Mouse (Mus musculus) urinary bladder, postnatal 4 days (tissue): ENCODE data around the gene Shq1.

Source experiments
- DNase-seq, 2 experiments: peaks; one replicate each; pipeline ENCODE4 v3.0.0; 2021 to 2022; ENCODE audit warnings: low spot score in 2 of 2

Shq1 gene

DNA sequence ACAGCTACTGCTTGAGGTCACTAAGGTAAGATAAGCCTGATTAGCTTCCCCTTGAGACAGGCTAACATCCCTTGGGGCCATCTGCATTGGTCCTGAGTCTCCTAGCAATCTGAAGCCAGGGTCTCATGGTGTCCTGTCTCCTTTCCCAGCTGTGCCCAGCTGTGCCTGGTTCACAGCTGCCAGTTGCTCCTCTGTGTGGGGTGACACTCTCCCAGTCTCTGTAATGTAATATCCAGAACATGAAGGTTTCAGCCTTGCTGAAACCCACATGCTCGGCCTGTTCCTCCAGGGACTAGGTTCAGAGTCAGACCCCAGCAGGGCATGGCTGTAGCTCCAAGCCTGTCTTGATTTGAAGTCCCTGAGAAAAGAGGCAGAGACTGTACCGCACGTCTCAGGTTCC lies 141.3 kb downstream of the Shq1 start:
- no peak for DNase-seq

DNA sequence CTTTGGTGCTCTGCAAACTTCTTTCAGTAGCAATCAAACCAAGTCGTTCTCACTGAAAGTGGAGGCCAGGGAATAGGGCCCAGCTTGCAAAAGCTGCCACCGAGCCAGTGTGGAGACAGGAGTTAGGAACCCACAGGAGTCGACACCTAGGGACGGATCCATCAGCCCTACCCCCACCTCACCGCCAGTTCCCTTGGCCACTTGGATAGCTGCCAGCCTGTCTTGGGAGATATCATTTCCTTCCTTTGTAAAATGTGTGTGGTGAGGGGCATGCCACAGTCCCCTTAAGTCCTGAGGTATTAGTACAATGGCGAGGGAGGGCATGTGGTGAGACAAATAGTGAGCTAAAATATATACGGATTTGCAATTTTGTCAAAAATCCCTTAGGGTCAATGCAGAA lies 142.4 kb downstream of the Shq1 start:
- no peak for DNase-seq

DNA sequence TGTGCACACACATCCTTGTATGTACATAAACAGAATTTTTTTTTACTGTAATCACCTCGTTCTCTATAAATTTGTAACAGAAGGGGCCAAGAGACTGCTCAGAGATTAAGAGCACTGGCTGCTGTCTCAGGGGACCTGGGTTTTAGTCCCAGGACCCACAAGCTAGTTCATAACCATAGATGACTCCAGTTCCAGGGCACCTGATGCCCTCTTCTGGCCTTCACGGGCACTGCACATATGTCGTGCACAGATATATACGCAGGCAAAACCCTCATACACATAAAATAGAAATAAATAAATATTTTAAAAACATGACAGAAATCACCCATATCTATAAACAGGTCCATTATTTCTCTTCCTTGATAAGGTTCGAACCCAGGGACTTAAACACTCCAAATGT lies 143.0 kb downstream of the Shq1 start:
- DNase-seq, result no peak

DNA sequence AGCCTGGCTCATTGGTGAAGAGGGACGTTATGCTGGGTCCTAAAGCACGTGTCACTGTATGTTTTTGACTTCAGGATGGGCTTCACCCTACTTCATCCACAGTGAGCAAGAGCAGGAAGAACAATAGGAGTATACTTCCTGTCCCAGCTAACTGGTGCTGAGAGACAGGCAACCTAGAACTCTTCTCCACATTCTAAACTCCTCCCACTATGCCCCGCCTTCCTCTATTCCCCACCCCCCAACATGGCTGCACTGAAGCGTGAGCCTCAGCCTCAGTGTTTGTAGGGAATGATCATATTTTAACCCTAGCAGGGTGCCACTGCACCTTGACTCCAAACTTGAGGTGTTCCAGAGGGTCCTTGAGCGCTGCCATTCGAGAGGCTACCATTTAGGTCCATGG lies 143.8 kb downstream of the Shq1 start:
- DNase-seq, result no peak

DNA sequence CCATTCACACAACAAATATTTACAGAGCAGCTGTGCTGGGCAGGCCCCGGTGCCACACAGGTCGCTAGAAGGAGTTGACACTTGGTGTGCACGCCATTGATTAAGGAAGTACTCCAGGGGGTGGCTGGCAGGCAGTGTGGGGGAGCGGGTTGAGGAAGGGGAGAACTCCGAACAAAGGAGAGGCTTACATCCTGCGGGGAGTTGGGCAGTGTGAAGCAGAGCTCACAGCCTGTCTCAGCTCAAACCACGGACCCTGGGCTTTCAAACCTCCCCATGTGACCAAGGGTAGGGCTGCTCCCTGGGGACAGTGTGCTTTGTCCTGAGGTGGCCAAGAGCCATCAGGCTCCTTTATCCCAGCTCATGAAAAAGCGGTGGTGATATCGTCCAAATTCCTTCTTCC lies 144.9 kb downstream of the Shq1 start:
- DNase-seq, result no peak

DNA sequence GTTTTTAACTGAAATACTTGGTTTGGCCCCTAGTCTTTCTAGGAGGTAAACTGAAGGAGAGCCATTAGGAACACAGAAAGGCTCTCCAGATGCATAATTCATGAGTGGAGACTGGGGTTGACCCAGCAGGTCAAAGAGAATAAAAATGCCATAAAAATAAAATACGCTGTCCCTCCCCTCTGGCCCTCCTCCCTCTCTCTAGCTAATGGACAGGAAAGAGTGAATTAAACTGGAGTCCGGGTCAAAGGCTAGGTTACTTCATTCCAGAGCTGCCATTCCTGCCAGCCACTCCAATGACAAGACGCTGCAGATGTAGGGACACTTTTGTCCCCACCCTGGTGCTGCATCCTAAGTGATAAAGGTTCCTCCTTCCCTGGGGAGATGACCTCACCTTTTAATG lies 145.5 kb downstream of the Shq1 start:
- DNase-seq, result no peak

DNA sequence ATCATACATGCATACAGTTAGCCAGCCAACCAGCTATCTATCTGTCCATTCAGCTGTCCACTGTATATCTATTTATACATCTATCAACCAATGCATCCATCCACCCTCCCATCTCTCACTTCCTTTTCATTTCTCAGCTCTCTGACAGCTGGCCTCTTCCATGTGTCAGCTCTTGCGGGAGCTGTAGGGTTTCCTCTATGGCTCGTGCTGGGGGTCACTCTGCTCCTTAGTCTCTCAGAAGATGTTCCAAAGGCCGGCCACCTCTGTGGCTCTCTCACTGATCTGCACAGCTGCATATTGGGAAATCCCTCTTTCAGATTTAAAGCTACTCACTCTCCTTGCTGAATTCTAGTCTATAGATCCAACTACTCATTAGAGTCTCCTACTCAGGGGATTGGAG lies 148.5 kb downstream of the Shq1 start:
- DNase-seq, result no peak

DNA sequence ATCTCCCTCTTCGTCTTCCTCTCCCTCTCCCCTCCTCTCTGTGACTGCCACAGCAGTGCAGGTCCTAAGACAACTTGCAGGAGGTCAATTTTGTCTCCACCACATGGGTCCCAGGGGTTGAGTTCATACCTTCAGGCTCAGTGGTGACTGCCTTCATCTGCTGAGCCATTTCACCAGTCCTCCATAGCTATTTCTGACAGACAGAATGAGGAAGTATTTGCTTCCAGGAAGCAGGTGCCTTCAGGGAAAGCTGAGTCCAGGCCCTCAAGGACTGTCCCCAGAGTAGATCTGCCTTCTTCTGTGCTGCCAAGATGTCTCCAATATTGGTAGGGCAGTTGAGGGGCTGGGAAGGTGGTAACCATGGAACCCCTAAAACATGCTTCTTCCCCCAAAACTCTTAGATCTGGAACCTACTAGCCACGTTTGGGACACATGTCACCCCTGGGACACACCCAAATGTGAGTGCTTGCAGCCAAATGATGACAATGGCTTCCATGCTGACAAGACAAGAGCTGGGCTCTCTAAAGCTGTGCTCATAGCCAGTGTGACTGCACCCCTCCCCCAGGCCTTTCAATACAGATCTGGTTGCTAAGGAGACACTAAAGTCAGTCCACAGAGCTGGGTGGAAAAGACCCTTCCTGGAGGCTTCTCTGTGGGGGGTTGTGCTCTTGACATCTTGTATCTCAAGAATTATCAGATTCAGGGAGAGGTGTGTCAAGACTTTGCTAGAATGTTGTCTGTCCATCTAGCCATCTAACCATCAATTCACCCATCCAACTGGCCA lies 149.2 kb downstream of the Shq1 start:
- DNase-seq, result no peak

DNA sequence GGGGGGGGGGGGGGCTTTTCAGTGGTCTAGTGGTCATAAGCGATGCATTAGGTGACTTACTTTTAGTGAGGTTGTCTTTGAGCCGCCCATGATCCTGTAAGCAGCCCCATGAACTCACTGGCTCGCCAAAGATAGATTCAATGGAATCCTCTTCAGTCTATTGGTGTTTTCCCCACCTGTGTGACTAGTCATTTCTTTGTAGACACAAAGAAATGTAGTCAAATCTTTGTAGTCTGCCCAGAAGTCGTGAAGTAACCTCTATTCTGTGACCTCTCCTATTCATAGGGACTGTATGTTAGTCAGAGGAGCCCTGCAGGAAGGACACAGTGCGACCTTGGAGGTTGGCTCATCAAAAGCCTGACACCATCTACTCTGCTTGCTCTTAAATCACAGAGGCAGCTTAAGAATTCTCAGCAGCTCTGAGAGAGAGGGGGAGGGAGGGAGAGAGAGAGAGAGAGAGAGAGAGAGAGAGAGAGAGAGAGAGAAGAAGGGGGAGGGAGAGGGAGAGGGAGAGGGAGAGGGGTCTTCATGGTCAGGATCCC lies 150.3 kb downstream of the Shq1 start:
- no peak for DNase-seq

DNA sequence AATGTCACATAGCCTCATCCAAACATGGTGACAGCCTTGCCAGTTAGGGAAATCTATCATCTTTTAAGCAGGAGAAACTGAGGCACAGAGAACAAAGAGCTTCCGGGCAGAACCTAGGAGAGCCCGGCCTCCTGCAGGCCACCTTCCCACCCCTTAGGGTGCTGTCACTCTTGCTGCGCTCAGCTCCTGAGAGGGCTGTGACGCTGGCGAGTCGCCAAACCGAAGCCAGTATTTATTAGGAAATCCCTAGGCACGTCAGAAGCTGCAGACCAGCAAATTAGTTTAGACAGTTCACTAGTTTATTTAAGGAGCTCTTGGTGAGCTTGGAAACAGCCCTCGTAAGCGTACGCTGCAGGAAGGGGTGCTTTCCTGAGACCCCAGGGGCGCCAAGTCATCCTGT lies 151.1 kb downstream of the Shq1 start:
- no peak for DNase-seq
